ENCODE assay signal across 13 mouse cellular contexts in genomic region chr12:52828944-52829736, GRCm38 (mm10).
DNase-seq lines count a peak whose midpoint lies in the region; ATAC-seq and TF ChIP-seq lines count a peak whose summit lies in the region.
"Had no signal": no experiment of that assay in that cellular context is flagged by ENCODE, and none has a peak within 500 bp of the region (broad histone marks: within the 10 kb centered on the region; RNA-seq: fewer than 3 reads in every experiment).

No protein-coding gene starts in this region.

- peak overlapping the region; percentile 28 for H3K4me2 ChIP-seq in embryonic facial prominence, embryonic 13.5 days

- no peak for DNase-seq in embryonic facial prominence, embryonic 10.5 days (ENCODE audit: low spot score)
- peak; percentile 71 for DNase-seq in 3134 (ENCODE audit: extremely low read depth, insufficient read length, low spot score)
- no peak for DNase-seq in gastrocnemius, postnatal 36 days
- DNase-seq in layer of hippocampus, adult 9-10 months (ENCODE audit: low spot score): no peak
- DNase-seq: adrenal gland, postnatal 10 days; cerebellum, adult 11-12 months; heart, postnatal 14 days; left cerebral cortex, postnatal 4 days; lung, postnatal 4 days had no signal

- intact Hi-C loops in gastrocnemius, postnatal 36 days (cut with DNase I): no loop called here

- H3K4me3 ChIP-seq in embryonic facial prominence, embryonic 13.5 days: no peak overlapping the region
- H3K4me3 ChIP-seq in embryonic facial prominence, embryonic 10.5 days: no peak overlapping the region
- peak overlapping the region; percentile 7; the same call in 1 of the 2 replicates for H3K4me3 ChIP-seq in bone marrow macrophage, adult 2 months (ENCODE audit: insufficient read depth, low read length)

- H3K9me3 ChIP-seq in embryonic facial prominence, embryonic 13.5 days: no peaks in the 10 kb centered on the region
- no peaks in the 10 kb centered on the region for H3K9me3 ChIP-seq in embryonic facial prominence, embryonic 10.5 days

- TF ChIP-seq CTCF in bone marrow macrophage, adult 2 months (IDR thresholded peaks at IDR 0.05; ENCODE audit: low read depth, low read length): no peak

- no peaks in the 10 kb centered on the region for H3K36me3 ChIP-seq in embryonic facial prominence, embryonic 13.5 days
- no peaks in the 10 kb centered on the region for H3K36me3 ChIP-seq in embryonic facial prominence, embryonic 10.5 days (replicated peaks)

- TF ChIP-seq POLR2A in bone marrow macrophage, adult 2 months (IDR thresholded peaks at IDR 0.05; ENCODE audit: borderline replicate concordance, low read depth, low read length): no peak

- H3K9ac ChIP-seq in embryonic facial prominence, embryonic 13.5 days: no peak overlapping the region

- no peaks in the 10 kb centered on the region for H3K27me3 ChIP-seq in embryonic facial prominence, embryonic 13.5 days
- H3K27me3 ChIP-seq in embryonic facial prominence, embryonic 10.5 days (replicated peaks; ENCODE audit: low read depth, poor library complexity, severe bottlenecking): no peaks in the 10 kb centered on the region

- peaks cover 18% of the 10 kb centered on the region for H3K4me1 ChIP-seq in embryonic facial prominence, embryonic 13.5 days
- H3K4me1 ChIP-seq in embryonic facial prominence, embryonic 10.5 days: peaks cover 6% of the 10 kb centered on the region
- peaks cover 9% of the 10 kb centered on the region for H3K4me1 ChIP-seq in bone marrow macrophage, adult 2 months (ENCODE audit: control insufficient read depth, insufficient read depth, low read length)

- H3K27ac ChIP-seq in embryonic facial prominence, embryonic 13.5 days: peak overlapping the region; percentile 64
- H3K27ac ChIP-seq in embryonic facial prominence, embryonic 10.5 days (replicated peaks): no peak overlapping the region
- H3K27ac ChIP-seq in bone marrow macrophage, adult 2 months (ENCODE audit: insufficient read depth, low read depth, low read length): no peak overlapping the region

- WGBS in embryonic facial prominence, embryonic 13.5 days: 55% methylated on average over 14 of the region's 14 CpGs
- WGBS in embryonic facial prominence, embryonic 10.5 days: 85% methylated on average over 14 of the region's 14 CpGs

- no peak for ATAC-seq in embryonic facial prominence, embryonic 13.5 days (ENCODE audit: insufficient number of reproducible peaks, insufficient read depth, low FRiP score, low TSS enrichment, low read depth)
- ATAC-seq in megakaryocyte-erythroid progenitor cell, adult 5-6 weeks (replicated peaks; ENCODE audit: low FRiP score, low TSS enrichment, poor library complexity, severe bottlenecking): 0 out of 2 replicates have a peak, but pooled peaks have one; percentile 41
- ATAC-seq in inflammation-experienced regulatory T-cells, adult 6 months: no peak
